Mouse (Mus musculus) embryonic fibroblast, embryonic 13.5 days (primary cell): Measurements from ENCODE around the gene 9330161L09Rik. TPM values are rescaled to one million over a fixed set of nuclear protein-coding genes. Genes with fewer than 3 reads are reported as not detected.

Experiments
- H3K27ac ChIP-seq: 2 replicates; pipeline ENCODE4 v1.5.1; 2012; ENCODE audit warnings: low read length, control low read depth, inconsistent platforms; ENCODE audit not compliant: insufficient read depth
- H3K4me1 ChIP-seq: 2 replicates; pipeline ENCODE4 v1.6.1; 2011; ENCODE audit warnings: low read length; ENCODE audit not compliant: control insufficient read depth, insufficient read depth
- H3K4me3 ChIP-seq: 2 replicates; pipeline ENCODE4 v1.5.1; 2011; ENCODE audit warnings: mild to moderate bottlenecking, control low read depth, low read length; ENCODE audit not compliant: insufficient read depth
- CTCF ChIP-seq: IDR thresholded peaks from 2 replicates; pipeline ENCODE4 v1.5.1; 2011; ENCODE audit warnings: mild to moderate bottlenecking, control low read depth, low read length, moderate library complexity, borderline replicate concordance; ENCODE audit not compliant: insufficient read depth
- POLR2A ChIP-seq: IDR thresholded peaks from 2 replicates; pipeline ENCODE4 v1.6.1; 2011; ENCODE audit warnings: low read depth, mild to moderate bottlenecking, control low read depth, low read length, moderate library complexity
- polyA plus RNA-seq: library from polyadenylated mRNA; stranded (reverse); fragments of >200 nt; gene quantifications from 2 replicates; pipeline ENCODE4 v1.2.4, GENCODE M21; 2011; ENCODE audit warnings: low read depth; ENCODE audit not compliant: missing spikeins, insufficient read length

9330161L09Rik gene
- polyA plus RNA-seq, 1 experiment = 0.53 TPM

DNA sequence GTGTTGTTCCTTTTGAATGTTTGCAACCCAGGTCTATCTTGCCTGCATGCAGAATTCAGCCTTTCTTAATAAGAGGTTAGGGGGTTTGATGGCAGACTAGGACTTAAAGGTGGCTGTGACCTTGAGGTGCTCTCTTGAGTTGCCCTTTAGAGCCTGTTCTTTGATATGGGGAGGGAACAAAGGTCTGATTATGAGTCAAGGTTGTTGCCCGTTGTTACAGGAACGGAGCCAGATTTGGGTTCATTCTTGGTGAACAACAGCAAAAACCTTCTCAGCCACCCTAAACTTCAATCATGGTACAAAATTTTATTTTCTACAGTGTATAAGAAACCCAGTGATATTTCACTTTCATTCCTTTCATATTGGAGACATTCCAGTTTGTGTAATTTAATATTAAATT lies 25.8 kb upstream of the 9330161L09Rik start:
- no peak for TF ChIP-seq POLR2A
- no peak for TF ChIP-seq CTCF
- Histone ChIP-seq H3K4me1 (no peaks in the 10 kb centered on the region; the same call in none of the 2 replicates), H3K27ac (peak overlapping the region; percentile 54), H3K4me3 (no peak overlapping the region)

DNA sequence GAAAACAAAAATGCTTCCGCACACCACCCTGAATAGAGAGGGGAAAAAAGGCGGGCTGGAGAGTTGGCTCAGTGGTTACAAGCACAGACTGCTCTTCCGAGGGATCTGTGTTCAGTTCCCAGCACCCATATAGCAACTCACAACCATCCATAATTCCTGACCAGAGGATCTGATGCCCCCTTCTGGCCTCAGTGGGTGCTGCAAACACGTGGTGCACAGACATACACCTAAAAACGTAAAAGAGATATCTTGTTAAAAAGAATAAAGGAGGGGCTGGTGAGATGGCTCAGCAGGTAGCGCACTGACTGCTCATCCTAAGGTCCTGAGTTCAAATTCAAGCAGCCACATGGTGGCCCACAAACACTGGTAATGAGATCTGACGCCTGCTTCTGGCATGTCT lies 19.1 kb upstream of the 9330161L09Rik start:
- peaks cover 15% of the 10 kb centered on the region for H3K4me1 ChIP-seq
- no peak overlapping the region for H3K27ac ChIP-seq
- H3K4me3 ChIP-seq = no peak overlapping the region
- TF ChIP-seq POLR2A = no peak
- no peak for TF ChIP-seq CTCF

DNA sequence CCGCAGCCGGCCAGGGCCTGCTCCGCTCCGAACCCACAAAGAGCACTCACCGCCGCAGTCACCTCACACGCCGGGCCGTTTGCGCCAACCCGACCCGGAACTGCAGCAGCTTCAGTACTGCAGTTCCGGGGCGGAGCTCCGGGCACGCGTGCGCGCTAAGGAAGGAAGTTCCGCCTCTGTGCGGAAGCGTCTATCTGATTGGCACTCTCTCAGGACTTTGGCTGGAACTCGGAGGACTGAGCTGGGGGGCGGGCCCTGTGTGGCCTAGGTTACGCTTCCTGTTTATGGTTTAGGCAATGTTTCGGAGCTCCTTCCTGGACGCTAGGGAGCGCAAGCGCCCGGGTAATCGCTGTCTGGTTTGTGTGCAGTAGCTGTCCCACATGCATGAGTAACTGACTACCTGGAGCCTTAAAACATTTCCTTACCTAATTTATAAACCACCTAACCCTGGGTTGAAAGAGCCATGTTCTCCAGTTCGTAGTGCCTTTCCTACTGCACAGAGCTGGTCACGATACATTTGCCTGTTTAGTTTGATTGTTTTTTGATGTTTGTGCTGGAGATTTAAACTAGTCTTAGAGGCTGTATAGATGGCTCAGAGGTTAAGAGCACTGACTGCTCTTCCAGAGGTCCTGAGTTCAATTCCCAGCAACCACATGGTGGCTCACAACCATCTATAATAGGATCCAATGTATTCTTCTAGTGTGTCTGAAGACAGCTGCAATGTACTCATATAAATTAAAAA lies 18.3 kb upstream of the 9330161L09Rik start, which contains the start of gene Ddx24:
Gene Ddx24, minus strand, starts transcription at position 102 of the 742 bp plus-strand sequence.
- Histone ChIP-seq H3K27ac (0 out of 2 replicates have a peak within 1 kb of the TSS, but pooled peaks have one; percentile 33), H3K4me3 (peak within 1 kb of the TSS; percentile 97), H3K4me1 (peaks cover 15% of the 10 kb centered on the region)
- TF ChIP-seq POLR2A (peak; percentile 77), CTCF (peak; percentile 74)

DNA sequence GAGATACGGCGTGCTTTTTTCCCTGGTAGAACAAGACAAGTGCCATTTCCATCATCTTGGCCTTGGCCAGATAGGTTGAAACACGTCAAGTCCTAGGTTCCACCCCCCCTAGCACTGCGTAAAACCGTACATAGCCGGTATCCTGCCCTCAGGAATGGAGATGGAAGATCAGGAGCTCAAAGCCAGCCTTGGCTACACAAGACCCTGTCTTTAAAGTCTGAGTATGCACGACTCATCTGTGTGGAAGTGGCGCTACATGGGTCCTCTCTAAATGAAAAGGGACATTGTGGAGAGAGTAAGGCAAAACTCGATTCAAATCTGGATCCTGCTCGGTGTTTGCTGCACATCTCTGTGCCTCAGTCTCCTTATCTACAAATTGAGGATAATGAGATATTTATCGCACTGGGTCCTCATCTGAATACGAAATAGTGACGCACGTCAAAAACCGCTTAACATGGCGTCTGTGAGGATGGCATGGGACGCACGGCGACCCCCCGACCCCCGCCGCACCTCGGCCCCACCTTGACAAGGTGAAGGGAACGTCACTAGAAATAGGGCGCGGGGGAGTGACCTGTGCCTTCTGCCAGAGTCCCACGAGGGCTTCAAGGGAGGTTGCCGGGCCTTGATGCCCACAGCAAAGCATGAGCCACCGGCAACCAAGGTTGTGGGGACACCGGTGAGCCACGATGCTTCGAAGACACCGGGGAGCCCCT lies 17.6 kb upstream of the 9330161L09Rik start:
- Histone ChIP-seq H3K4me3 (peak overlapping the region; percentile 97), H3K4me1 (peaks cover 15% of the 10 kb centered on the region), H3K27ac (0 out of 2 replicates have a peak overlapping the region, but pooled peaks have one; percentile 33)
- TF ChIP-seq POLR2A (no peak), CTCF (no peak)

DNA sequence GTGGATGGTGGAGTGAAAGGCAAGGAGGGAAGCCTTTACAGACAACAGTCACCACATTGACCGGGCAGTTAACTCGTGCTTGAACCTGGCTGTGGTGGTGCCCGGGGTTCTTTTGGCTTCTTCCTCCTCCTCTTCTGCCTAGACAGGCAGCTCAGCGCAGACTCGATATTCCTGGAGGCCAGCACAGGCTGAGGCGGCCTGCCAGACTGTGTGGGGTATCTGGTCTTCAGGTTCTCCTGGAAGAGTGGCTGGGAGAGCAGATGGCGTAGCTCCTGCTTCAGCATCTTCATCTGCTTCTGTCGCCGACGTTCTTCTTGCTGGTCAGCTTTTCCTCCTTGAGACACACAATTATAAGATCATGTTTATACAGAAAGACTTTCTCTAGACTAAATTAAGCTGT lies 524 bp upstream of the 9330161L09Rik start:
- Histone ChIP-seq H3K4me3 (no peak overlapping the region), H3K4me1 (no peaks in the 10 kb centered on the region), H3K27ac (no peak overlapping the region)
- TF ChIP-seq CTCF (no peak), POLR2A (no peak)

DNA sequence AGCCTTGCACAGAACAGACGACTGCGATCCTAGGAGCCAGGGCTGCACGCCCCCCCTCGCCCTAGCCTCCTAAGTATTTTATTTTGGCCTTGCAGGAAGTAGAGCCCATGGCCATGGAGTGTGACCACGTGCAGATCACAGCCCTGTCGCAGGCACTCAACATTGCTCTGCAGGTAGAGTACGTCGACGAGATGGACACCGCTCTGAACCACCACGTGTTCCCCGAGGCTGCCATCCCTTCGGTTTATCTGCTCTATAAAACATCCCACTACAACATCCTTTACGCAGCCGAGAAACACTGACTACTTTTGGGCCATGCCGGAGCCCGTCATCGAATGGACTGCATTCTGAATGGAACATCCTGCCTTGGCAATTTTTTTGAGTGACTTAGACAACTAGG lies 3.5 kb downstream of the 9330161L09Rik start:
- TF ChIP-seq CTCF (no peak), POLR2A (no peak)

DNA sequence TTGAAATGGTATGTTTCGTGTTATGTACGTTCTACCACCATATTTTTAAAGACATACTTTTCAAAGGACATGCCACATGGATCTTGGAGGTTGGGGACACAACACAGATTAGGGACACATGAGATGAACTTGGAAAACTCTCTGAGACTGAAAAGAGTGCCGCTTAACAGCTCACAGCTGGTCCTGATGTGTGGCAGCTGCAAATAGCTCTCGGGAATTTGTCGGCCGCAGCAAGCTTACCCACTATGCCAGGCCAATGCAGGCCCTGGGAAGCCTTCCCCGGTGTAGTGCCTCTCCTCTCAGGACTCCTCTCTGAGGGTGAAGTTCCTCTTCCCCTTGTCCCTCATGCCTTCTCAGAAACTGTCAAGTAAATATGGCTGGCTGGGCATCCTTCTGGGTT lies 10.9 kb downstream of the 9330161L09Rik start:
- Histone ChIP-seq H3K4me3 (no peak overlapping the region), H3K27ac (no peak overlapping the region), H3K4me1 (no peaks in the 10 kb centered on the region)
- TF ChIP-seq CTCF (no peak), POLR2A (no peak)

More for the DNA sequence above, 3.5 kb downstream of the 9330161L09Rik start:
- Histone ChIP-seq H3K4me1 (no peaks in the 10 kb centered on the region), H3K4me3 (no peak overlapping the region), H3K27ac (no peak overlapping the region)

DNA sequence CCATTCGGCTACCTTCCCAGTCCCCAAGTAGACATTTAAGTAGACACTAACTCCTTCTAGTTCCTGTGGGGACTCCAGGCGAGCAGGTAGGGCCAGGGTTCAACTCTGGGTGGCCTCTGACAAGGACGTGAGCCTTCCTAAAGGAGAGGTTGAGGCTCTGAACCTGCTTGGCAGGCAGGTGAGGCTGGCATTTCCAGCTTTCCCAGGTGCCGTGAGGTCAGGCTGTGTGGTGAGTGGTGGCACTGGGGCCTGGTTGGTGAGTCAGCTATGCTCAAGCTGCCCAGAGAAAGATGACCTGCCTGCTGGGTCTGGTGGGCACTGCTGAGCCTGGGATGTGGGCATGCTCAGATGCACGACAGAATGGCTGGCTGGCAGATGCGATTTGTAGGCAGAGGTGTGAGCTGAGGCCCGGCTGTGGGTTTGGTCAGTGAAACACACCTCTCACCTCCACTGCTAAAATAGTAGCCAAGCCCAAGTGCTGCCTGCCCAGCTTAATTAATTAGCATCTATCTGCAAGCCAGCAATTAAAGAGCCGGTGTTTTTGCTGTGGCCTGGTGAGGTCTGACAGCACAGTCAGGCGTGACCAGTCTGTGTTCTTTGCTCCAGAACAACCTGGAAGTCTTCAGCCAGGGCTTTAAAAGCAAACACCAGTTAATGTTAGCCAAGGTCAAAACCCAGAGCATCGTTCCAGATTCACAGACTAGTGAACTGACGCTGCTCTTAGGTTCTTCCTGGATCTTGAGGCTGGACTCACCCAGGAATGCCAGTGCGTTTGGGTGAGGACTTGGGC lies 11.9 kb downstream of the 9330161L09Rik start:
- no peak for TF ChIP-seq CTCF
- Histone ChIP-seq H3K27ac (no peak overlapping the region), H3K4me3 (no peak overlapping the region), H3K4me1 (no peaks in the 10 kb centered on the region)

DNA sequence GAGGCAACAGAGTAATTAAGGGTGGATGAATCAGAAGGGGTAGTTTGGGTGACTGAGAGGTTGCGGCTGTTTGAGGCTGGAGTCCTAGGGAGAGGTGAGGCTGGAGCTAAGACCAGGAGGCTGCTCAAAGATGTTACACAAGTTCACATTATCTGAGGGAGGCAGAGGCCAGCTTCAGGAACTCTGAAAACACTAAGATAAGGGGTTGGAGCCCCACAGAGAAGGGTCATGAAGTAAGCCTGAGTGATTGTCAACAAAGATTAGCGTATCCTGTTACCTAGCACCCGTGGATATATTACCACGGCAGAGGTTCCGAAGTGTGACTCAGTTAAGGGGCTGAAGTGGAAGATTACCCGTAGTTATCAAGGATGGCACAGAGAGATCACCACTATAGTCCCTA lies 14.1 kb downstream of the 9330161L09Rik start:
- TF ChIP-seq POLR2A = no peak
- no peak for TF ChIP-seq CTCF
- Histone ChIP-seq H3K27ac (no peak overlapping the region), H3K4me1 (no peaks in the 10 kb centered on the region), H3K4me3 (no peak overlapping the region)

DNA sequence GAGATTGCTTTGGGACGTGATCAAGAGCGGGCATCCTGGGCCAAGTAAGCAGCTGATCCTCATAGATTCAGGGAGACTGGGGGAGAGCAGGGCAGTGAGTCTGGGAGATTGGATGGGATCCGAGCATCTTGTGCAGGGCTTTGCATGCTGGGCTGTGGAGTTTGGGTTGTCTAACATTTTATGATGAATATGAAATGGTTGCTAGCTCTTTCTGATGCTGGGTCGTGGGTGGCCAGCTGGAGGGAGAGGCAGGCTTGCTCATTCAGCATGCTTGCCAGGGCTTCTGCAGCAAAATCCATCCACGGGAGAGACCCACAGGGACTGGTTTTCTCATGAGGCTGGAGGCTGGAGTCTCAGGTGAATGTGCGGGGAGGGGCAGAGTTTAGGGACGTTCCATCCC lies 16.5 kb downstream of the 9330161L09Rik start:
- Histone ChIP-seq H3K4me3 (no peak overlapping the region), H3K4me1 (no peaks in the 10 kb centered on the region), H3K27ac (no peak overlapping the region)
- TF ChIP-seq POLR2A = no peak
- TF ChIP-seq CTCF = no peak
